Mouse (Mus musculus) hindbrain, embryonic 13.5 days (tissue): ENCODE results near the gene Myl4. TPM values are rescaled to one million over a fixed set of nuclear protein-coding genes. Genes with fewer than 3 reads are reported as not detected.
A peak's percentile ranks its signal among the peaks of the same experiment; 100 is the strongest.
"Not testable (repeated sequence)": the region's sequence is repeated elsewhere in the genome, so short reads cannot be mapped to it uniquely, and the experiment has no call there.

Experiments
- ATAC-seq: fragments of 200-750 bp; cut with Nextera tagmentation; 2 replicates; pipeline ENCODE4 v1.8.0; 2017; ENCODE audit warnings: moderate TSS enrichment; ENCODE audit not compliant: low FRiP score
- H3K27ac ChIP-seq: fragments of 300-500 bp; sonication (generic); 2 replicates; pipeline ENCODE4 v1.5.1; 2015; ENCODE audit warnings: inconsistent platforms, mild to moderate bottlenecking, moderate library complexity
- H3K27me3 ChIP-seq: fragments of 300-500 bp; sonication (generic); 2 replicates; pipeline ENCODE4 v1.6.1; 2015; ENCODE audit warnings: mild to moderate bottlenecking, inconsistent platforms
- H3K36me3 ChIP-seq: fragments of 300-500 bp; sonication (generic); 2 replicates; pipeline ENCODE4 v1.6.1; 2015; ENCODE audit warnings: mild to moderate bottlenecking, inconsistent platforms
- H3K4me1 ChIP-seq: fragments of 300-500 bp; sonication (generic); replicated peaks from 2 replicates; pipeline ENCODE4 v1.6.1; 2015; ENCODE audit warnings: inconsistent platforms
- H3K4me2 ChIP-seq: fragments of 300-500 bp; sonication (generic); 2 replicates; pipeline ENCODE4 v1.6.1; 2015; ENCODE audit warnings: inconsistent platforms, mild to moderate bottlenecking, moderate library complexity
- H3K4me3 ChIP-seq: fragments of 300-500 bp; sonication (generic); 2 replicates; pipeline ENCODE4 v1.5.1; 2015; ENCODE audit warnings: mild to moderate bottlenecking, inconsistent platforms
- H3K9ac ChIP-seq: fragments of 300-500 bp; sonication (generic); 2 replicates; pipeline ENCODE4 v1.6.1; 2015; ENCODE audit warnings: mild to moderate bottlenecking, inconsistent platforms
- H3K9me3 ChIP-seq: fragments of 300-500 bp; sonication (generic); 2 replicates; pipeline ENCODE4 v1.6.1; 2016; ENCODE audit warnings: inconsistent platforms
- WGBS: fragments of 180-500 bp; shearing (Covaris S2); methylation state at CpG from one replicate; pipeline ENCODE4 v1.1.7; 2015; 5-methylcytosine and 5-hydroxymethylcytosine counted together
- polyA plus RNA-seq: library from polyadenylated mRNA; unstranded; fragments of >200 nt; fragmentation: Nextera tagmentation; extraction: Ambion mirVana; gene quantifications from 2 replicates; pipeline ENCODE4 v1.2.1, GENCODE M21; 2015

Gene Myl4
- polyA plus RNA-seq, 1 experiment from 2014 or later = 6.7 TPM

GRCm38 (mm10) chr11:104558065-104558464 is 7.6 kb downstream of the Myl4 start:
- Histone ChIP-seq H3K36me3 (no peaks in the 10 kb centered on the region), H3K4me2 (no peak overlapping the region), H3K27me3 (0 out of 2 replicates have a peak, but pooled peaks cover 2% of the 10 kb centered on the region), H3K27ac (no peak overlapping the region), H3K9me3 (no peaks in the 10 kb centered on the region), H3K9ac (no peak overlapping the region), H3K4me3 (no peak overlapping the region), H3K4me1 (no peaks in the 10 kb centered on the region; the same call in 1 of the 2 replicates)
- 79% methylated on average over 4 of the region's 4 CpGs for WGBS
- no peak for ATAC-seq

- no peak overlapping the region for H3K27ac ChIP-seq
- no peaks in the 10 kb centered on the region for H3K36me3 ChIP-seq
- no peaks in the 10 kb centered on the region for H3K27me3 ChIP-seq
- no peak for ATAC-seq
- no peaks in the 10 kb centered on the region for H3K9me3 ChIP-seq
- no peak overlapping the region for H3K9ac ChIP-seq
- no peaks in the 10 kb centered on the region; the same call in 1 of the 2 replicates for H3K4me1 ChIP-seq
- no peak overlapping the region for H3K4me3 ChIP-seq
- no peak overlapping the region for H3K4me2 ChIP-seq
- 52% methylated on average over 4 of the region's 4 CpGs for WGBS
These were observed 8.4 kb downstream of the Myl4 start for GRCm38 (mm10) chr11:104558651-104559403.

- Histone ChIP-seq H3K27ac (no peak overlapping the region), H3K27me3 (no peaks in the 10 kb centered on the region), H3K4me3 (no peak overlapping the region), H3K36me3 (no peaks in the 10 kb centered on the region), H3K9ac (no peak overlapping the region), H3K9me3 (no peaks in the 10 kb centered on the region), H3K4me1 (no peaks in the 10 kb centered on the region; the same call in 1 of the 2 replicates), H3K4me2 (no peak overlapping the region)
- ATAC-seq = no peak
- WGBS = 59% methylated on average over 2 of the region's 2 CpGs
These were observed 10.5 kb downstream of the Myl4 start for GRCm38 (mm10) chr11:104560971-104561370.

- no peak overlapping the region for H3K9ac ChIP-seq
- 83% methylated on average over 1 of the region's 1 CpGs for WGBS
- no peaks in the 10 kb centered on the region for H3K9me3 ChIP-seq
- no peak for ATAC-seq
- no peaks in the 10 kb centered on the region for H3K36me3 ChIP-seq
- no peak overlapping the region for H3K27ac ChIP-seq
- no peaks in the 10 kb centered on the region; the same call in 1 of the 2 replicates for H3K4me1 ChIP-seq
- no peak overlapping the region for H3K4me3 ChIP-seq
- H3K4me2 ChIP-seq = no peak overlapping the region
- H3K27me3 ChIP-seq = no peaks in the 10 kb centered on the region
These were observed 13.0 kb downstream of the Myl4 start for GRCm38 (mm10) chr11:104563496-104563895.

GRCm38 (mm10) chr11:104565172-104565571 is 14.7 kb downstream of the Myl4 start:
- Histone ChIP-seq H3K4me2 (no peak overlapping the region), H3K9ac (no peak overlapping the region), H3K4me1 (no peaks in the 10 kb centered on the region), H3K27ac (no peak overlapping the region), H3K27me3 (no peaks in the 10 kb centered on the region), H3K4me3 (no peak overlapping the region), H3K9me3 (0 out of 2 replicates have a peak, but pooled peaks cover 3% of the 10 kb centered on the region), H3K36me3 (no peaks in the 10 kb centered on the region)
- 83% methylated on average over 9 of the region's 9 CpGs for WGBS
- no peak for ATAC-seq

GRCm38 (mm10) chr11:104566097-104566496 is 15.6 kb downstream of the Myl4 start:
- no peaks in the 10 kb centered on the region for H3K36me3 ChIP-seq
- H3K4me3 ChIP-seq = no peak overlapping the region
- no peak overlapping the region for H3K9ac ChIP-seq
- H3K4me2 ChIP-seq = no peak overlapping the region
- H3K27me3 ChIP-seq = no peaks in the 10 kb centered on the region
- H3K4me1 ChIP-seq = peaks cover under 1% of the 10 kb centered on the region; the same call in 1 of the 2 replicates
- no peak for ATAC-seq
- no peak overlapping the region for H3K27ac ChIP-seq
- 0 out of 2 replicates have a peak, but pooled peaks cover 3% of the 10 kb centered on the region for H3K9me3 ChIP-seq
- WGBS = 87% methylated on average over 6 of the region's 6 CpGs

GRCm38 (mm10) chr11:104566796-104567195 is 16.3 kb downstream of the Myl4 start:
- 80% methylated on average over 2 of the region's 2 CpGs for WGBS
- Histone ChIP-seq H3K4me1 (peaks cover 5% of the 10 kb centered on the region; the same call in 1 of the 2 replicates), H3K36me3 (no peaks in the 10 kb centered on the region), H3K27me3 (no peaks in the 10 kb centered on the region), H3K9me3 (0 out of 2 replicates have a peak, but pooled peaks cover 3% of the 10 kb centered on the region), H3K4me2 (no peak overlapping the region), H3K4me3 (no peak overlapping the region), H3K9ac (no peak overlapping the region), H3K27ac (no peak overlapping the region)
- no peak for ATAC-seq

GRCm38 (mm10) chr11:104567736-104568135 is 17.3 kb downstream of the Myl4 start:
- no peak overlapping the region for H3K4me2 ChIP-seq
- H3K36me3 ChIP-seq = no peaks in the 10 kb centered on the region
- H3K9ac ChIP-seq = no peak overlapping the region
- no peak overlapping the region for H3K4me3 ChIP-seq
- peaks cover 4% of the 10 kb centered on the region; the same call in 1 of the 2 replicates for H3K27me3 ChIP-seq
- 87% methylated on average over 9 of the region's 9 CpGs for WGBS
- peaks cover 5% of the 10 kb centered on the region; the same call in 1 of the 2 replicates for H3K4me1 ChIP-seq
- no peak overlapping the region for H3K27ac ChIP-seq
- ATAC-seq = no peak
- H3K9me3 ChIP-seq = 0 out of 2 replicates have a peak, but pooled peaks cover 3% of the 10 kb centered on the region

- Histone ChIP-seq H3K27ac (no peak overlapping the region), H3K9ac (no peak overlapping the region), H3K4me2 (no peak overlapping the region), H3K36me3 (no peaks in the 10 kb centered on the region), H3K9me3 (0 out of 2 replicates have a peak, but pooled peaks cover 3% of the 10 kb centered on the region), H3K27me3 (peaks cover 8% of the 10 kb centered on the region; the same call in 1 of the 2 replicates), H3K4me1 (peaks cover 5% of the 10 kb centered on the region; the same call in 1 of the 2 replicates), H3K4me3 (no peak overlapping the region)
- ATAC-seq = no peak
- 90% methylated on average over 4 of the region's 4 CpGs for WGBS
These were observed 17.9 kb downstream of the Myl4 start for GRCm38 (mm10) chr11:104568326-104568725.

GRCm38 (mm10) chr11:104570515-104570914 is 20.1 kb downstream of the Myl4 start:
- ATAC-seq, H3K4me2 ChIP-seq, H3K9ac ChIP-seq, H3K4me3 ChIP-seq, H3K36me3 ChIP-seq, H3K4me1 ChIP-seq, H3K27ac ChIP-seq, H3K9me3 ChIP-seq: not testable (repeated sequence)
- H3K27me3 ChIP-seq = peaks cover 10% of the 10 kb centered on the region; the same call in 1 of the 2 replicates
- 81% methylated on average over 8 of the region's 8 CpGs for WGBS

GRCm38 (mm10) chr11:104571373-104571772 is 20.9 kb downstream of the Myl4 start:
- WGBS = 3% methylated on average over 28 of the region's 28 CpGs
- H3K4me1 ChIP-seq, ATAC-seq, H3K36me3 ChIP-seq, H3K27ac ChIP-seq, H3K9me3 ChIP-seq: not testable (repeated sequence)
- Histone ChIP-seq H3K4me2 (peak overlapping the region; percentile 62), H3K4me3 (peak overlapping the region; percentile 39), H3K27me3 (peaks cover 10% of the 10 kb centered on the region; the same call in 1 of the 2 replicates), H3K9ac (peak overlapping the region; percentile 59; the same call in 1 of the 2 replicates)

- Histone ChIP-seq H3K27me3 (peaks cover 13% of the 10 kb centered on the region), H3K4me2 (no peak overlapping the region), H3K9me3 (0 out of 2 replicates have a peak, but pooled peaks cover 3% of the 10 kb centered on the region), H3K36me3 (no peaks in the 10 kb centered on the region), H3K27ac (no peak overlapping the region), H3K4me1 (peaks cover 5% of the 10 kb centered on the region; the same call in 1 of the 2 replicates), H3K9ac (no peak overlapping the region), H3K4me3 (no peak overlapping the region)
- no peak for ATAC-seq
- WGBS = 52% methylated on average over 7 of the region's 7 CpGs
These were observed 21.6 kb downstream of the Myl4 start for GRCm38 (mm10) chr11:104572091-104572490.
